Mouse (Mus musculus) midbrain, embryonic 15.5 days (tissue): ENCODE measurements at regions not wholly inside any gene's neighbourhood (a gene's known extent, or its start where the extent isn't known, plus 50 kb on each side); places are given as distances from the start of the nearest gene placed in this dataset.
A peak's percentile ranks its signal among the peaks of the same experiment; 100 is the strongest.

Experiments
- ATAC-seq: fragments of 200-750 bp; cut with Nextera tagmentation; replicated peaks from 2 replicates; pipeline ENCODE4 v1.8.0; 2017; ENCODE audit warnings: moderate TSS enrichment
- H3K27ac ChIP-seq: fragments of 300-500 bp; sonication (generic); 2 replicates; pipeline ENCODE4 v1.5.1; 2015; ENCODE audit warnings: mild to moderate bottlenecking, inconsistent platforms
- H3K27me3 ChIP-seq: fragments of 300-500 bp; sonication (generic); replicated peaks from 2 replicates; pipeline ENCODE4 v1.6.1; 2015; ENCODE audit warnings: inconsistent platforms
- H3K36me3 ChIP-seq: fragments of 300-500 bp; sonication (generic); replicated peaks from 2 replicates; pipeline ENCODE4 v1.6.1; 2015; ENCODE audit warnings: inconsistent platforms
- H3K4me1 ChIP-seq: fragments of 300-500 bp; sonication (generic); 2 replicates; pipeline ENCODE4 v1.6.1; 2015; ENCODE audit warnings: inconsistent platforms
- H3K4me2 ChIP-seq: fragments of 300-500 bp; sonication (generic); 2 replicates; pipeline ENCODE4 v1.6.1; 2015; ENCODE audit warnings: inconsistent platforms, mild to moderate bottlenecking, moderate library complexity
- H3K4me3 ChIP-seq: fragments of 300-500 bp; sonication (generic); 2 replicates; pipeline ENCODE4 v1.5.1; 2015; ENCODE audit warnings: mild to moderate bottlenecking, inconsistent platforms
- H3K9ac ChIP-seq: fragments of 300-500 bp; sonication (generic); 2 replicates; pipeline ENCODE4 v1.6.1; 2015; ENCODE audit warnings: mild to moderate bottlenecking, inconsistent platforms
- H3K9me3 ChIP-seq: fragments of 300-500 bp; sonication (generic); 2 replicates; pipeline ENCODE4 v1.6.1; 2016; ENCODE audit warnings: inconsistent platforms
- WGBS: fragments of 180-500 bp; shearing (Covaris S2); methylation state at CpG from one replicate; pipeline ENCODE4 v1.1.7; 2015; ENCODE audit warnings: mixed read lengths; 5-methylcytosine and 5-hydroxymethylcytosine counted together

DNA sequence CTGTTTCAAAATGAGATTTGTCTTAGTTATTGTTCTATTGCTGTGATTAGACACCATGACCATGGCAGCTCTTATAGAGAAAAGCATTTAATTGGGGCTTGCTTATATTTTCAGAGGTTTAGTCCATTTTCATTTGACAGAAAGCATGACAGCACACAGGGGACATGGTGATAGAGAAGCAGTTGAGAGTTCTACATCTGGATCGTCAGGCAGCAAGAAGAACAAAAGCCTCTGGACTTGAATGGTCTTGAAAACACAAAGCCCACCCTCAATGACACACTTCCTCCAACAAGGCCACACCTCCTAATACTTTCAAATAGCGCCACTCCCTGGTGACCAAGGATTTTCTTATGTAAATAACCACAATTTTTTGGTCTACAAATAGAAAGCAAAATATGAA is 1250.5 kb downstream of the Hace1 start:
- Histone ChIP-seq H3K4me1 (peaks cover 6% of the 10 kb centered on the region; the same call in 1 of the 2 replicates), H3K9ac (no peak overlapping the region), H3K4me2 (no peak overlapping the region), H3K27me3 (no peaks in the 10 kb centered on the region), H3K27ac (peak overlapping the region; percentile 31; the same call in 1 of the 2 replicates), H3K4me3 (no peak overlapping the region), H3K9me3 (no peaks in the 10 kb centered on the region), H3K36me3 (no peaks in the 10 kb centered on the region)
- ATAC-seq, result peak; percentile 51; the same call in 1 of the 2 replicates
- 19% methylated on average over 2 of the region's 2 CpGs for WGBS

DNA sequence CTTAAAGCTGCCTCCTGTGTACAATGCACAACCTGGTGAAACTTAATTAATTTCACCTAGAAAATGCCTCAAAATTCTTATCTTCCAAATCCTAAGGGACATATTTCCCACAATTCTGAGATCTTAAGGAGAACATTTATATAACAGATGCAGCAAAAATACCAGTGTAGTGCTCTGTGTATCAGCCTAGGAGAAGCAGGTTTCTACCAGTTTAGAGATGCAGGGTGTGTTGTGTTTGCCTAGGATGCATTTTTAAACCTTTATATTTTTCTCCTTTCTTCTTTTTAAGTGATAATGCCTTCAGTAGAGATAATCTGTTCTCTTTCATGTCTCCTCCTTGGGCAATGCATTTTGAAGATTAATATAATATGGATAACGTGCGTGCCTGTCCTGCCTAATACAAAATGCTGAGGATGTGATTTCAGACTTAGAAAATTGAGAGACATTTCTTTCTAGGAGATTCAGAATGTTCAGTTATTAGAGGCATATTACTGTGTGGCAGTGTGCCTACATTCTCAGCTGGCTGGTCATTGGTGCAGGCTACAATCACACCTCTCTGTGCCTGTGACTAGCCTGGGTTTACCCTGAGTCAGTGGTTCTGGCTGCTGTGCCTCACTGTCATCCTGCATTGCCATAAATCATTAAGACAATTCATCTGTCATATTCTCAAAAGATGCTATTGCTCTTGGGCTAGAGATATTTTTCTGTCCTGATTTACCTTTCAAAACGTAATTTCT is 1268.1 kb downstream of the Hace1 start:
- Histone ChIP-seq H3K9ac (no peak overlapping the region), H3K27ac (0 out of 2 replicates have a peak overlapping the region, but pooled peaks have one; percentile 34), H3K36me3 (no peaks in the 10 kb centered on the region), H3K27me3 (no peaks in the 10 kb centered on the region), H3K4me2 (no peak overlapping the region), H3K4me1 (no peaks in the 10 kb centered on the region), H3K9me3 (no peaks in the 10 kb centered on the region), H3K4me3 (no peak overlapping the region)
- WGBS, result 54% methylated on average over 3 of the region's 3 CpGs
- peak; percentile 82 for ATAC-seq
